Mouse (Mus musculus) kidney, embryonic 14.5 days (tissue): ENCODE measurements at regions not wholly inside any gene's neighbourhood (a gene's known extent, or its start where the extent isn't known, plus 50 kb on each side); places are given as distances from the start of the nearest gene placed in this dataset.

ENCODE experiments used
- ATAC-seq: fragments of 200-750 bp; cut with Nextera tagmentation; 2 replicates; pipeline ENCODE4 v1.8.0; 2017; ENCODE audit warnings: moderate number of reproducible peaks, mild to moderate bottlenecking, moderate TSS enrichment, moderate library complexity; ENCODE audit not compliant: low FRiP score, low TSS enrichment
- H3K27ac ChIP-seq: fragments of 300-500 bp; sonication (generic); 2 replicates; pipeline ENCODE4 v1.5.1; 2014; ENCODE audit warnings: low read depth, mild to moderate bottlenecking, low read length, moderate library complexity, mixed read lengths
- H3K27me3 ChIP-seq: fragments of 300-500 bp; sonication (generic); 2 replicates; pipeline ENCODE4 v1.6.1; 2014; ENCODE audit warnings: mild to moderate bottlenecking, low read length; ENCODE audit not compliant: control insufficient read depth, insufficient read depth
- H3K36me3 ChIP-seq: fragments of 300-500 bp; sonication (generic); 2 replicates; pipeline ENCODE4 v1.6.1; 2014; ENCODE audit warnings: low read length, mixed read lengths; ENCODE audit not compliant: control insufficient read depth, insufficient read depth
- H3K4me1 ChIP-seq: fragments of 300-500 bp; sonication (generic); 2 replicates; pipeline ENCODE4 v1.6.1; 2014; ENCODE audit warnings: low read length, mixed read lengths; ENCODE audit not compliant: control insufficient read depth, insufficient read depth
- H3K4me2 ChIP-seq: fragments of 300-500 bp; sonication (generic); replicated peaks from 2 replicates; pipeline ENCODE4 v1.6.1; 2014; ENCODE audit warnings: low read depth, mild to moderate bottlenecking, low read length
- H3K4me3 ChIP-seq: fragments of 300-500 bp; sonication (generic); 2 replicates; pipeline ENCODE4 v1.5.1; 2014; ENCODE audit warnings: mild to moderate bottlenecking, low read length
- H3K9ac ChIP-seq: fragments of 300-500 bp; sonication (generic); 2 replicates; pipeline ENCODE4 v1.6.1; 2014; ENCODE audit warnings: low read depth, mild to moderate bottlenecking, low read length, moderate library complexity
- H3K9me3 ChIP-seq: fragments of 300-500 bp; sonication (generic); 2 replicates; pipeline ENCODE4 v1.6.1; 2016; ENCODE audit warnings: low read length; ENCODE audit not compliant: control insufficient read depth
- WGBS: fragments of 180-500 bp; shearing (Covaris S2); extraction: QIAGEN DNeasy Blood & Tissue Kit; methylation state at CpG from one replicate; pipeline ENCODE4 v1.1.7; 2014; 5-methylcytosine and 5-hydroxymethylcytosine counted together

DNA sequence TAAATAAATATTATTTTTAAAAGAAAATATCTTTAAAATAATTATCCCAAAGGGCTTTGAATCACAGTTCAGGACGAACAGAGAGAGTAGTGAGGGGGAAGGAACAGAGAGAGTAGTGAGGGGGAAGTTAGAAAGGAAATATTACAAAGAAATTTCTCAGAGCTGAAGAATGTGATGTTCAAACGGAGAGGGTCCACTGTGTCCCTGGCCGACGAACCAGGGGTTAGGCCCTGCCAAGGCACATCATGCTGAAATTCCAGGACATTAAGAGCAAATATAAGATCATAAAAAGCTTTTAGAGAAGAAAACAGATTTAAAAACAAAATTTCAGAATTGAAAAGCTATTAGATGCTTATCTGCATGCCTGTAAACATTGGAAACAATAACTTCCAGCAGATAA lies 61.6 kb downstream of the Skor1 start:
- H3K27ac ChIP-seq, result no peak overlapping the region
- H3K4me3 ChIP-seq, result no peak overlapping the region
- WGBS, result 78% methylated on average over 4 of the region's 4 CpGs
- no peaks in the 10 kb centered on the region for H3K27me3 ChIP-seq
- H3K4me2 ChIP-seq, result no peak overlapping the region
- H3K4me1 ChIP-seq, result peaks cover 13% of the 10 kb centered on the region
- no peaks in the 10 kb centered on the region for H3K9me3 ChIP-seq
- no peaks in the 10 kb centered on the region for H3K36me3 ChIP-seq
- ATAC-seq, result no peak
- H3K9ac ChIP-seq, result no peak overlapping the region

DNA sequence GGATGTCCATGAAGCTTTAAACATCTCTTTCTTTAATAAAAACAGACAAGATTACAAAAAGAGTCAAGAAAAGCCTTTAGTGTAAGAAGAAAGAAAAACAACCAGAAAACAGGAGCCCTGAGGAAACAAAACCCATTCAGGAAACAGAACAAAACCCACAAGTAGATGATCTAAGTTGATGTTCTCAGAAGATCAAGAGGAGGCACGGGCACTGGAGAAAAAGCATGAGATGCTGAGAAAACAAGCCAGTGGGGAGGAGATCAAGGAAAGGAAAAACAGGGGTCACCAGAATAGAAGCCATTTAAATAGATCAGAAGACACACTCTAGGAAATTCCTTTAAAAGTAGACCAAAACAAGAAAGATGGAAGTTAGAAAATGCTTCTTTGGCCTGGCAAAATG lies 62.1 kb downstream of the Skor1 start:
- 79% methylated on average over 1 of the region's 1 CpGs for WGBS

DNA sequence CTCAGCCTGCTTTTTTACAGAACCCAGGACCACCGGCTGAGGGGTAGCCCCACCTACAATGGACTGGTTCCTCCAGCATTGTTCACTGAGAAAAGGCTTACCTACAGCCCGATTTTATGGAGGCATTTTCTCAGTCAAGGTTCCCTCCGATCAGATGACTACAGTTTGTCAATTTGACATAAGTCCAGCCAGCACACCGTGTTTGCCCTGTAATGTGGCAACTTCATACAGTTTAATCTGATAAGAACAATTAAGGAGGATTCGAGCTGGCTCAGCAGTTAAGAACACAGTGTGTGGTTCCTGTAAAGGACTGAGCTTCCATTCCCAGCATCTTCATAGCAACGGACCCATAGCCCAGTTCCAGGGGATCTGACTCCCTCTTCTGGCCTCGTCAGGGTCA lies 65.9 kb downstream of the Skor1 start:
- Histone ChIP-seq H3K9me3 (no peaks in the 10 kb centered on the region), H3K27me3 (no peaks in the 10 kb centered on the region), H3K4me1 (no peaks in the 10 kb centered on the region), H3K9ac (no peak overlapping the region), H3K36me3 (no peaks in the 10 kb centered on the region), H3K27ac (no peak overlapping the region), H3K4me2 (no peak overlapping the region), H3K4me3 (no peak overlapping the region)
- 84% methylated on average over 7 of the region's 7 CpGs for WGBS
- no peak for ATAC-seq

More for the DNA sequence above, 62.1 kb downstream of the Skor1 start:
- Histone ChIP-seq H3K4me1 (peaks cover 11% of the 10 kb centered on the region), H3K4me3 (no peak overlapping the region), H3K9ac (no peak overlapping the region), H3K9me3 (no peaks in the 10 kb centered on the region), H3K36me3 (no peaks in the 10 kb centered on the region), H3K4me2 (no peak overlapping the region), H3K27me3 (no peaks in the 10 kb centered on the region), H3K27ac (no peak overlapping the region)
- no peak for ATAC-seq

DNA sequence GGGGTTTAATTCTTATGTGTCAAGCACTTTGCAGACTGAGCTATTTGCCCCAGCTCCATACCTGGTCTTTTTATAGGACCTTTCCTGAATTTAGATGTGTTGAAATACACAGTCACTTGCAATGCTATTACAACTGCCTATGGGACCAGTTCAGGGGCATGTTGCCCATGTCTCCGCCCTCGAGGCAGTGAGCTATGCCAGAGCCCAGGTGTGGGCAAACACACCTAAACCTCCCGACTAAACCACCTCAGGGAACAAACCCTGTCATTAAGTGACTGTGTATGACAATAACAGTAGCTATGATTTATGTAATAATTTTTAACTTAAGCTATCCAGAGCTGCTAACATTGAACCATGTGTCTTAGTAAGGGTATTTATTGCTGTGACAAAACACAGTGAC lies 66.5 kb downstream of the Skor1 start:
- no peaks in the 10 kb centered on the region for H3K36me3 ChIP-seq
- H3K4me3 ChIP-seq, result no peak overlapping the region
- no peak overlapping the region for H3K9ac ChIP-seq
- H3K4me2 ChIP-seq, result no peak overlapping the region
- 88% methylated on average over 3 of the region's 3 CpGs for WGBS
- H3K9me3 ChIP-seq, result no peaks in the 10 kb centered on the region
- no peaks in the 10 kb centered on the region for H3K27me3 ChIP-seq
- no peaks in the 10 kb centered on the region for H3K4me1 ChIP-seq
- H3K27ac ChIP-seq, result no peak overlapping the region
- ATAC-seq, result no peak

DNA sequence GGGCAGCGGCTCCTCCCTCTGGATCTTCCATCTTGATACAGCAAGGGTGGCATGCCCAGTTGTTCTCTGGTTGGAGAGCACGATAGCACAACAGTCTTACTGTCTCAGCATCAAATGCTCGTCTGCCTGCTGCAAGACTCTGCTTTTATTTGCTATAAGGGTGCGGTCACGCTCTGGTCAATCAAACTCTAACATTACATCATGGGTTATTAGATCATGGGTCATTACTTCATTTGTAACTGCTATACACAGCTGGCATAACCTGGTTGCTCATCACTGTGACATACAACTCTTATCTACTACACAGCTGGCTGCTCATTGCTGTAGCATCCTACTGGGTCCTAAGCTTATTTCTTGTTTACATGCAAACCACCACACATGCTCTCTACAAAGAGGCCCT lies 68.4 kb downstream of the Skor1 start:
- no peak overlapping the region for H3K27ac ChIP-seq
- H3K4me1 ChIP-seq, result peaks cover 2% of the 10 kb centered on the region; the same call in 1 of the 2 replicates
- no peaks in the 10 kb centered on the region for H3K27me3 ChIP-seq
- H3K9ac ChIP-seq, result no peak overlapping the region
- no peak for ATAC-seq
- 88% methylated on average over 5 of the region's 5 CpGs for WGBS
- H3K36me3 ChIP-seq, result no peaks in the 10 kb centered on the region
- no peaks in the 10 kb centered on the region for H3K9me3 ChIP-seq
- no peak overlapping the region for H3K4me3 ChIP-seq
- H3K4me2 ChIP-seq, result no peak overlapping the region

DNA sequence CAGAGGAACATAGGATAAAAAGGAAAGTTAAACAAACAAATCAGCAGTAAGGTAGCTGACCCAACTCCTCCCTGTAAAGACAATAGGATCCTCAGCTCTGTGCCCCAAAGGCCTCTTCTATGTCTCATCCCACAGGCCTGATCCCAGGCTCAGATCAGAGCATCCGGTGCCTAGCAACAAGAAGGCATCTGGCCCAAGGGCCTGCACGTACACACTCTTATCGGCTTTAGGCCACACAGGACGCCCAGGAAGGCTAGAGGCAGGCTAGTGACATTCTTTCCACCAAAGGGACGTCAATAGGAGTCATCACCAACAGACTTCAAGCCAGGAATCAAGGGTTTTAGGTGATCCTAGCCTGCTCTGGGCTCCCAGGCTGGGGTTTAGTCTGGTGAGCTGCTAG lies 73.5 kb downstream of the Skor1 start:
- Histone ChIP-seq H3K9ac (no peak overlapping the region), H3K4me3 (no peak overlapping the region), H3K27ac (no peak overlapping the region), H3K4me2 (no peak overlapping the region), H3K36me3 (no peaks in the 10 kb centered on the region), H3K27me3 (no peaks in the 10 kb centered on the region), H3K9me3 (no peaks in the 10 kb centered on the region), H3K4me1 (peaks cover 15% of the 10 kb centered on the region)
- ATAC-seq, result no peak
- WGBS, result 54% methylated on average over 5 of the region's 5 CpGs

DNA sequence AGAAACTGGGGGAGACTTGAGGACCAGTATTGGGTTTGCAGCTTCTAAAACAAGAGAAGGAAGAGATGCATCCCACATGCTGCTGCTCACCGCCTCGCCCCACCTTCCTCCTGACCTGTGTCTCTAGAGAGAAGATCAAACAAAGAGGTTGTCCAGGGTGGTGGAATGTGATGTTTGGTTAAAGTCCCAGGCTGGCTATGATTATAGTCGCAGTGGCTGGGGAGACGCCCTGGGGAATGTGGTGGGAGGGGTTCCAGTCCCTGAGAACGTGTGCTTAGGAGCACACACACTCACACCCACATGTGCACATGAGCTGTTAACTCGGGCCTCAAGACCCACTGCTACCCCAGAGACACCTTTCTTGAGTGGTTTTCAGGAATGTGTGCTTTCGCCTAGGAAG lies 74.0 kb downstream of the Skor1 start:
- Histone ChIP-seq H3K36me3 (no peaks in the 10 kb centered on the region), H3K4me1 (peaks cover 15% of the 10 kb centered on the region), H3K9ac (no peak overlapping the region), H3K27me3 (no peaks in the 10 kb centered on the region), H3K4me2 (no peak overlapping the region), H3K9me3 (no peaks in the 10 kb centered on the region), H3K27ac (peak overlapping the region; percentile 48; the same call in 1 of the 2 replicates), H3K4me3 (no peak overlapping the region)
- peak; percentile 32; the same call in 1 of the 2 replicates for ATAC-seq
- WGBS, result 30% methylated on average over 7 of the region's 7 CpGs

DNA sequence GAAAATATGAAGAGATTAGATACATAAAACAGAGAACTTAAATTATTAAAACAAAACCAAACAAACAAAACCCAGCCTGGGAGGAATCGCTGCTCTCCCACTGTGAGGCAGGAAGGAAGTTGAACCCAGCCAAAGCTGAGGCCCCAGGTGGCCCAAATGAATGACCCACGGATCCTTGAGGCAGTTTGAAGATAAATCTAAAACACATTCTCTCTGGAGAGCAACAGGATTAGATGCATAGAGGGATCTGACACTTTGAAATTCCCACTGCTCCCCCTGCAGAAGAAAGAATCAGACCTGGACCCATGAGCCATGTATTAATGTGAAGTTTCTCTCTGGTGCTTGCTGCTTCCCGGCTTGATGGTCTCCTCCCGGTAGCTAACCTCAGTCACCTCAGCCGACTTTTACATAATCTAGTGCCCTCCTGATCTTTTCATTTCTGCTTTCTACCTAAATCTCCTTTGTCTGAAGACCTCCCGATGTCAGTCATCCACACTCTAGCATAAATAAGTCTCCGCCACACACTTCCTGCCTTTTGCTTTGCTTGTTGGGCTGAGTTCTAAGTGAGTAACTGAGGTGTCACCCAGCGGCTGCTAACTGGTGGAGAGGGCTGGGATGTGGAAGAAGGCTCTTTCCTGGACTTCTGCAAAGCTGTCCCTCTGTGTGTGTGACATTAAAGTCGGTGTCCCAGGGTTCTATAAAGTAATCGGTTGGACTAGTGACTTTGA lies 74.6 kb downstream of the Skor1 start:
- 19% methylated on average over 10 of the region's 10 CpGs for WGBS
- 0 out of 2 replicates have a peak, but pooled peaks have one; percentile 43 for ATAC-seq
- peaks cover 15% of the 10 kb centered on the region for H3K4me1 ChIP-seq
- no peaks in the 10 kb centered on the region for H3K9me3 ChIP-seq
- H3K9ac ChIP-seq, result no peak overlapping the region
- H3K27me3 ChIP-seq, result no peaks in the 10 kb centered on the region
- no peak overlapping the region; the same call in 1 of the 2 replicates for H3K4me2 ChIP-seq
- H3K27ac ChIP-seq, result peak overlapping the region; percentile 48; the same call in 1 of the 2 replicates
- H3K36me3 ChIP-seq, result no peaks in the 10 kb centered on the region
- no peak overlapping the region for H3K4me3 ChIP-seq

DNA sequence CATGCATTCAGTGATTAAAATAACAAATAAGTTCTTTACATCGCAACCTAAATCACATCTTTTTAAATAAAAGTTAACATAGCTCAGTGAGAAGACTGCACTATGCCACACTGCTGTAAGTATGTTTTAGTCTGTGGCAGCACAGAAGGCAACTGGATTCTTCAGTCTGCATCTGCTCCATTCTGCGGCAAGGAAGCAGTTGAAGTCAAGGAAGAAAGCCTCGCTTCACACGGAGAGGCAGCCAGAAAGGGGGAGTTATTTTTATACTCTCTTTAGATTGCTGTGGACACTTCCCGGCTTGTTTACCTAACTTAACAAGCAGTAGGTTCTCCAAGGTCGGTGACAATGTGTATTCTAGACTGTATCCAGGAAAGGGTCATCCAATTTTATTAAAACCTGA lies 77.7 kb downstream of the Skor1 start:
- peaks cover 15% of the 10 kb centered on the region for H3K4me1 ChIP-seq
- H3K9me3 ChIP-seq, result no peaks in the 10 kb centered on the region
- 37% methylated on average over 6 of the region's 6 CpGs for WGBS
- no peak overlapping the region for H3K9ac ChIP-seq
- H3K27ac ChIP-seq, result no peak overlapping the region
- no peak overlapping the region for H3K4me2 ChIP-seq
- no peaks in the 10 kb centered on the region for H3K27me3 ChIP-seq
- no peak for ATAC-seq
- no peaks in the 10 kb centered on the region for H3K36me3 ChIP-seq
- no peak overlapping the region for H3K4me3 ChIP-seq
